Mouse (Mus musculus) adrenal gland (tissue): Measurements from ENCODE around the gene Slc13a2.

Source experiments
- intact Hi-C: fragments of 180-260 bp; cut with DNase I; formaldehyde crosslinking; loops from one replicate; pipeline ENCODE4 v1.15.1; 2025

The Slc13a2 gene

DNA sequence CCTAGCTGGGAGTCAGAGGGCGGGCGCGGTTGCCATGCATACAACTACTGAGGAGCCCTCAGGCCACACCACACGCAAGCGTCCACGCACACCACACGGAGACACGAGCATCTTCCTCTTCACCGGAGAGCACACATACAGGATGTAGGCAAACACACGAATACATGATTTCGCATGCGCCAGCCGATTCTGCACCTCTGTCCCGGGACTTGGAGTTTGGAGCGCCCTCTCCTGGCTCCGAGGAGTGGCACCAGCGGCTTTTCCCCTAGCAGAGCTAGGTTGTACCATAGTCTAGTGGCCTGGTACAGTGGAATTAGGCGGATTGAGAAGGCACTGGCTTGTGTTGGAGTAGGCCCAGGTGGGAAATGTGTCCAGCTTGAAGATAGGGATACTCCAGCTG is 24.6 kb downstream of the Slc13a2 start:
- intact Hi-C loops: loop anchor here (1.0 kb wide), 1 partner anchor 37 kb away; no protein-coding TSS in a partner anchor

GRCm38 (mm10) chr11:78396950-78397349 is 25.1 kb downstream of the Slc13a2 start:
- intact Hi-C loops: loop anchor here (1.0 kb wide), 1 partner anchor 37 kb away; no protein-coding TSS in a partner anchor

- intact Hi-C loops: no loop called here
Measured at GRCm38 (mm10) chr11:78392728-78393127, 29.3 kb downstream of the Slc13a2 start.

DNA sequence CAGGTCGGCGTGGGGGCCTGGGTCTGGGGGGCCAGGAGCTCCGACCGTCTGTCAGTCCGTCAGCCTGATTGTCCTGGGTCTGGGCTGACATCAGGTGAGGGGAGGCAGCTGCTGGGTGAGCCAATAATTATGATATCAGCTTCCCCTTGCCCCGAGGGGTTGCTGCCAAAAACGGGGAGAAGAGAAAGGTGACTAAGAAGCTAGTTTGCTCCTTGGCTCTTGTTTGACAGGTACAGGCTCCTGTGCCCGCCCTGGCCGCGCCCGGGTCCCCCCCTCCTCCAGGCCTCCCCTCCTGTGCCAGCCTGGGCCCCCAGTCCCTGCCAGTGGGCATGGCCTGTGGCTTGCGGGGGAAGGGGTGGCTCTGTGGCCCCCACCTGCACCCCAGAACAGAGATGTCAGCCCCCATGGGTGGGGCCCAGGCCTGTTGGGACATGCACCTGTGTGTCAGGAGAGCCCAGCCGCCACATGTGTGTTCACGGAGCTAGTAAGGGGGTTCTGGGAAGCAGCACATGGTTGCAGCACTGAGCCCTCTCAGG is 35.4 kb downstream of the Slc13a2 start, which contains the start of gene Foxn1:
Gene Foxn1 (minus strand): TSS at position 51 of the 536 bp plus-strand sequence.
- intact Hi-C loops: no loop called here

GRCm38 (mm10) chr11:78385776-78386175 is 36.2 kb downstream of the Slc13a2 start:
- intact Hi-C loops: no loop called here

DNA sequence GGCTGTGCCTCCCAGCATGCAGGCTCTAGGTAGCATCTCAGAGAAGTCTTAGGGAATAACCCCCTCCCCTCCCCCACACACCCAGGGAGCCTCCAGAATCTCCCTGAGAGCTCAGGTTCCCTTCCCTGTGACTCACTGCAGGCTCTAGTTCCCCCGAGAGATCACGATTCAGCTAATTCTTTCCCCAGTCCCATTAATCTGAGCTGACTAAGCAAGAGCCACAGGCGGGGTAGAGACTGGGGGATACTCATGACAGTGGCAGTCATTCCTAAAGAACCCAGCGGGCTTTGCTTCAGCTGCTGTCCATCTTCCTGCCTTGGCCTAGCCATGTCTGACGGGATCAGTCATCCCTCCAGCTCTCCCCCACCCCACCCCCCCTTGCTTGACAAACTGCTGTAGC is 39.3 kb downstream of the Slc13a2 start:
- intact Hi-C loops: no loop called here

DNA sequence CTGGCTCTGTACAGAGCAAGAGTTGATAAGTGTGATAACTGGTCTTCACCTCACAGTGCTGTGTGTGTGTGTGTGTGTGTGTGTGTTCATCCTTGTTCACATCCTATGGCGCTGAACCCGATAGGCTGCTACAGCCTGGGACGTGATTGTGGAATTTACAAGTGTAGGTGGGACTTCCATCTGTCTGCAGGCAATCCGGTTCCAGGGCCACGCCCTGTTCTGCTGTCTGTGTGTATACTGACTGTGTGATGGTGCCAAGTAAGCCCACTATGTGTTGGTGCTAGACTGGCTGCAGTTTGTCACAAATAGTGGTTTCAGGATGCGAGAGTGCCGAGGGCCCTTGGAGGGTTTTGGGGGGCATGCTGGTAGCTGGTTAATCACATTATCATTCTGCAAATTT is 39.7 kb downstream of the Slc13a2 start:
- intact Hi-C loops: no loop called here

DNA sequence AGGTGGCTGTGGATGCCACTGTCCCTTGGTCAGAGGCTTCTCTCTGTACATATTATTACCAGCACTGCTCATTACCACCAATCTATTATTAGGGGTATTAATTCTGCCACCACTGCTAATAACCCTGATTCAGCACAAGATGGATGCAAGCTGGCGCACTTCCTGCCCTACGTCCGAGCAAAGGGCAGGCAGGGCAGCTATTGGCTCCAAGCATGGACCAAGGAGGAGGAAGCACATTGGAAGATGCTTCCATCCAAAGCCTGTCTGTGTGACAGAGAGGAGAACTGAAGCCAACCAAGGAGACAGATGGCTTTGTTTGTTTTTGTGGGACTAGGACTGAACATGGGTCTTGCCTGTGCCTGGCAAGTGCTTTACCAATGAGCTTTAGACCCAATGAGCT is 41.0 kb downstream of the Slc13a2 start:
- intact Hi-C loops: no loop called here

GRCm38 (mm10) chr11:78380351-78380750 is 41.7 kb downstream of the Slc13a2 start:
- intact Hi-C loops: no loop called here

DNA sequence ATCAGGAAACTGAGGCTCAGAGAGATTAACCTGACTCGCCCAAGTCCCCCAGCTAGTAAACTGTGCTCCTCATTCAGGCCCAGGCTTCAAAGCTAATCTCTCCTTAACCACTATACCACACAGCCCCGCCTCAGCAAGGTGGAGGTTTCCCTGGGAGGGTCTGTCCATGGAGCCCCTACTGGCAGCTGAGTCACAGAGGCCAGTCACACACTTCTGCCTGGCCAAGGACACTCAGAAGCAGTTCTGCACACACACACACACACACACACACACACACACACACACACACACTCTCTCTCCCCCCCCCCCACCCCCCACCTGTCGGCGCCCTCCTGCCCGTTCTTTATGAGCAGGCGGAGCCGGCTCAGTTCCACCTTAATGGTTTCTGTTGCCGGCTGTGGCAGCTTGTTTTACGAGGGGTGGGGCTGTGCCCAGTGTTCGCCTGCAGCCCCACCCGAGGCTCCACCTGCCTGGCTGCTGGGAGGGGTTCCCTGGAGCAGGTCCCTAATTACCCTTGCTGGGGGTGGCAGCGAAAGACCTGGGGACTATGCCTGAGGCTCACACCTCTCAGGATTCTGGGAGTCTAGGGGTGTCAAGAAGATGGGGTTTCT is 44.4 kb downstream of the Slc13a2 start:
- intact Hi-C loops: no loop called here

- intact Hi-C loops: no loop called here
Measured at GRCm38 (mm10) chr11:78374147-78374546, 47.9 kb downstream of the Slc13a2 start.

DNA sequence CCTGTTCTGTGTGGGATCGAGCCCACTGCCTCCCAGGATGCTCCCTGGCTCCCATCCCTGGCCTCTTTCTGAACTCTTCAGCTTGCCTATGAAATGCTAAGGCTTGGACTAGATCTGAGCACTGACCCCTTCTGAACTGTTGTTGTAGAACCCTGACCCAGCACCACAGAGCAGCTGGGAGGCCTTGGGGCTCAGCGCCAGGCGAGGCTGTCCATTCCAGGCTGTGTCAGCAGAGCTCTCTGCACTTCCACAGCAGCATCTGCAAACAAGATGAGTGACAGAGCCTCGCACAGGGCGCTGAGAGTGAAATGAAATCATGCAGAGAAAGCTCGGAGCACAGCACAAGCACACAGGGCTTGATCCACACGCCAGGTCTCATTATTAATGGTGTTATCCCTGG is 49.4 kb downstream of the Slc13a2 start:
- intact Hi-C loops: no loop called here

- intact Hi-C loops: no loop called here
Measured at GRCm38 (mm10) chr11:78372166-78372565, 49.9 kb downstream of the Slc13a2 start.

DNA sequence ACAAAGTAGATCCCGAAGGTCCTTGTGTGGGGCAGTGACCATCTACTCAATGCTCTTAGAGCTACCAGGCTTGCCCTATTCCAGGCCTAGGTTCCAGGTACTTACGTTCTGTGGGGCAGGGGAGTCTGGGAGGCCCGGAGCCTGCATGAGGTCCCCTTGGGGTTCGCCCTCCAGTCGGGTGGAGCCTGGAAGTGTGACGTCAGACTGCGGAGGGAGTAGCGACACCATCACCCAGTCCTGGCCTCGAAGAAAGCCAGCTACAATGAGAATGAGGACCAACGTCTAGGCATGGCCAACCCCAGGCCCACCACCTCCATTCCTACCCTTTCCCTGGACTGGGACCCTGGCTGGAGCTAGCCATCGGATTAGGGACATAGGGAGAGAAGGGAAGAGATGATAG is 50.3 kb downstream of the Slc13a2 start:
- intact Hi-C loops: no loop called here

DNA sequence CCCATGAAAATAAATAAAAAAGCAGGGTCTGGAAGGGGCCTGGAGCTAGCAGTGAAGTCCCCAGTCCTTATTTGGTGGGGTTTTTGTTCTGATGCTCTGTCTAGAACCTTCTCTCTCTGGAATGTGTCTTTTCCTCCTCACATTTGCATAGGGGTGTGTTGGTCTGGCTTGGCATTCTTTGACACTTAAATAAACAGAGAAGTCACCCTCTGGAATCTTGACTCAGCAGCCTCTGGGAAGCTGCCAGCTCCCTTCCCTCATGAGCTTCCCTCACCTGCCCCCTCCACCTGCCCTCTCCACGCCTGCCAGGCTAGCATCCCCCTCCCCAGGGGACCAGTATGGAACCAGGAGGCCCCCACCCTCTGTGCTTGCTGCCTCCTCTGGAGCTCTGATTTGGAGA is 51.6 kb downstream of the Slc13a2 start:
- intact Hi-C loops: no loop called here

- intact Hi-C loops: no loop called here
Measured at GRCm38 (mm10) chr11:78367456-78368225, 54.4 kb downstream of the Slc13a2 start.

GRCm38 (mm10) chr11:78364103-78364502 is 57.9 kb downstream of the Slc13a2 start:
- intact Hi-C loops: no loop called here

- intact Hi-C loops: no loop called here
Measured at GRCm38 (mm10) chr11:78363309-78364007, 58.6 kb downstream of the Slc13a2 start.

DNA sequence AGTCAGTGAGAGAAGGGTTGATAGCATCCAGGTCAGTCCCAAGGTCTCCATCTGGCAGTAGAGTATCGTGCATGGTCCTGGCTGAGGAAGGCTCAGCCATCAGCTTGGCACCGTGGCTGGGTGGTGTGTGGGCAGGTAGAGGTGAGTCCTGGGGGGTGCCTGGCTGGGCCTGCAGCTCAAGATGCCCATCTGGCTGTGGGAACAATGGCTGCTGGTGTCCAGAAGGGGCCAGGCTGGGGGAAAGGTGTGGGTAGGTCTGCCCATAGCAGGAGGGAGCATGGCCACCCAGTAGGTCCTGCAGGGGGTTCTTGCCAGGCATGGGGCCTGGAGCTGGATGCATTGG is 61.3 kb downstream of the Slc13a2 start:
- intact Hi-C loops: loop anchor here (1.0 kb wide), 1 partner anchor 37 kb away; no protein-coding TSS in a partner anchor

- intact Hi-C loops: loop anchor here (1.0 kb wide), 1 partner anchor 37 kb away; no protein-coding TSS in a partner anchor
Measured at GRCm38 (mm10) chr11:78360125-78360788, 61.8 kb downstream of the Slc13a2 start.

- intact Hi-C loops: loop anchor here (5.0 kb wide), 1 partner anchor 94 kb away; no protein-coding TSS in a partner anchor
Measured at GRCm38 (mm10) chr11:78358330-78359007, 63.5 kb downstream of the Slc13a2 start.
